Mouse (Mus musculus): ENCODE measurements at regions not wholly inside any gene's neighbourhood (a gene's known extent, or its start where the extent isn't known, plus 50 kb on each side); places are given as distances from the start of the nearest gene placed in this dataset.

DNA sequence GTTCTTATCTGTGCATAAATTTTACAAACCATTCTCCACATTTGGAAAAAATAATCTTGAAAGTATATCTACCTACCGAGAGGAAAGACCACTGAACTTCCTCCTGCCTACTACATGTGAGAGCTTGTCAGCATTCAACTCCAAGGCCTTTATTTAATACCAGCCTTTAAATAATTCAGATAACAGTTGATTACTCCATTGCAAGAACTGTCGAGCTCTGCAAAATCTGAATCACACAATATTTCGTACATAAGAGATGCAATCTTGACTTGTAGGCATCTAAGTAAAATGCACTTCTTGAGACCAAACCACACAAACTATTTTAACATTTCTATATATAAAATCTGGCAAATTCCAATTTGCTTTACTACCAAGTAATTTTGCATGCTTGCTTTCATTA lies 164.1 kb upstream of the Cypt12 start:
- TF ChIP-seq CTCF (IDR thresholded peaks at IDR 0.05 in 2 of 3, conservative IDR thresholded peaks at IDR 0.05 in 1 of 3; ENCODE audit: control insufficient read depth in 1 of 3, insufficient read depth in 1 of 3, low read depth in 2 of 3, low read length in 3 of 3, poor library complexity in 1 of 3, severe bottlenecking in 1 of 3) (no peak), HCFC1 (IDR thresholded peaks at IDR 0.05; ENCODE audit: low read depth, low read length) (no peak), POLR2A (IDR thresholded peaks at IDR 0.05; ENCODE audit: control insufficient read depth in 1 of 2, insufficient read depth in 1 of 2, low read depth in 1 of 2, low read length in 2 of 2, poor library complexity in 1 of 2) (no peak), ZKSCAN1 (IDR thresholded peaks at IDR 0.05; ENCODE audit: low read depth, low read length) (no peak), E2F4 (IDR thresholded peaks at IDR 0.05; ENCODE audit: borderline replicate concordance, low read depth, low read length) (no peak), EP300 (IDR thresholded peaks at IDR 0.05; ENCODE audit: low read depth in 1 of 2, low read length in 2 of 2) (no peak), NRF1 (IDR thresholded peaks at IDR 0.05; ENCODE audit: insufficient read depth, low read depth, low read length, poor library complexity, severe bottlenecking) (no peak), MAX (IDR thresholded peaks at IDR 0.05; ENCODE audit: low read length) (no peak), GABPA (IDR thresholded peaks at IDR 0.05; ENCODE audit: low read depth, low read length) (no peak), CHD2 (IDR thresholded peaks at IDR 0.05; ENCODE audit: low read length) (no peak), ZNF384 (IDR thresholded peaks at IDR 0.05; ENCODE audit: low read depth, low read length) (no peak), TCF12 (IDR thresholded peaks at IDR 0.05; ENCODE audit: low read depth, low read length) (no peak), ETS1 (IDR thresholded peaks at IDR 0.05; ENCODE audit: low read depth, low read length) (no peak), SMC3 (IDR thresholded peaks at IDR 0.05; ENCODE audit: low read depth, low read length) (no peak)
